Comparison of ENCODE assay signal across 8 mouse cellular contexts in the genomic region with DNA sequence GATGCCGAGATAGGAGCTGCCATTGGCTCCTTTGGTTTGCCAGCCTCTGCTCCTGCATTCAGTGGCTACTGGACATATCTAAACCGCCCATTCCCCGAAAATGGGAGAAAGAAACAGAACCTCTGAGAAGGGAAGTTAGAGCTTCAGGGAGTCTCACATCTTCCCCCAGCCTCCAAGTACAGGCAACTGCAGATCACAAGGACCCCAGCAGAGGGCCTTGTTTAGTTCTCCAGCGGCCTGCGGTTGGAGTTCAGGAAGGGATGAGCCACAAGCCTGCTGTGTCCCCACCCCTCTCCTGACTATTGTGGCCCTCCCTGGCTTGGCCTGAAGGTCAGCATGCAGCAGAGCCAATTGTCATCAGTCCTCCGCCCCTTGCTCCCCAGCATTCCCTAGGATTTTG. TPM values are rescaled to one million over a fixed set of nuclear protein-coding genes. Genes with fewer than 3 reads are reported as not detected.
DNase-seq lines count a peak whose midpoint lies in the region; ATAC-seq and TF ChIP-seq lines count a peak whose summit lies in the region.

No protein-coding gene starts in this region.

- TF ChIP-seq CTCF in olfactory bulb, adult 2 months (IDR thresholded peaks at IDR 0.05; ENCODE audit: insufficient read depth, low read depth, low read length) = peak; percentile 47; the same call in 1 of the 2 replicates

- DNase-seq in T-cell, adult 2 months (ENCODE audit: low spot score) = peak; percentile 27
- peak; percentile 81 to 84 for DNase-seq in cerebellum, postnatal 14 days
- peak; percentile 66 to 71 for DNase-seq in frontal cortex, postnatal 36 days (ENCODE audit: low spot score in 2 of 2)
- peak; percentile 60 to 66 for DNase-seq in layer of hippocampus, postnatal 14 days (ENCODE audit: low spot score in 2 of 2)
- DNase-seq in thymus, postnatal 36 days = peak; percentile 66 to 72

- peaks cover 25% of the 10 kb centered on the region for H3K27me3 ChIP-seq in hindbrain, embryonic 13.5 days
- peaks cover 10% of the 10 kb centered on the region for H3K27me3 ChIP-seq in lung, embryonic 16.5 days (ENCODE audit: control insufficient read depth, insufficient read depth, low read depth, low read length)

- H3K36me3 ChIP-seq in hindbrain, embryonic 13.5 days = no peaks in the 10 kb centered on the region
- no peaks in the 10 kb centered on the region for H3K36me3 ChIP-seq in lung, embryonic 16.5 days (ENCODE audit: control insufficient read depth, insufficient read depth, low read length)

- peak; percentile 64 for ATAC-seq in hindbrain, embryonic 13.5 days (ENCODE audit: low FRiP score)
- peak; percentile 51; the same call in 1 of the 2 replicates for ATAC-seq in lung, embryonic 16.5 days (ENCODE audit: low read depth)

- no peaks in the 10 kb centered on the region for H3K9me3 ChIP-seq in hindbrain, embryonic 13.5 days
- H3K9me3 ChIP-seq in lung, embryonic 16.5 days (ENCODE audit: control insufficient read depth, low read length) = no peaks in the 10 kb centered on the region

- peaks cover 38% of the 10 kb centered on the region for H3K4me1 ChIP-seq in hindbrain, embryonic 13.5 days (replicated peaks)
- H3K4me1 ChIP-seq in lung, embryonic 16.5 days (replicated peaks; ENCODE audit: control insufficient read depth, insufficient read depth, low read length) = peaks cover 9% of the 10 kb centered on the region
- H3K4me1 ChIP-seq in olfactory bulb, adult 2 months (ENCODE audit: control insufficient read depth, insufficient read depth, low read length) = peaks cover 4% of the 10 kb centered on the region; the same call in 1 of the 2 replicates

- H3K9ac ChIP-seq in hindbrain, embryonic 13.5 days = peak overlapping the region; percentile 87
- H3K9ac ChIP-seq in lung, embryonic 16.5 days (ENCODE audit: low read length) = peak overlapping the region; percentile 88

- 13% methylated on average over 6 of the region's 6 CpGs for WGBS in hindbrain, embryonic 13.5 days
- 21% methylated on average over 6 of the region's 6 CpGs for WGBS in lung, embryonic 16.5 days
- WGBS in olfactory bulb, adult 2 months = 18% methylated on average over 6 of the region's 6 CpGs

- peak overlapping the region; percentile 80 for H3K4me2 ChIP-seq in hindbrain, embryonic 13.5 days
- peak overlapping the region; percentile 99 for H3K4me2 ChIP-seq in lung, embryonic 16.5 days (ENCODE audit: low read depth, low read length)

- H3K27ac ChIP-seq in hindbrain, embryonic 13.5 days = peak overlapping the region; percentile 92; the same call in 1 of the 2 replicates
- H3K27ac ChIP-seq in lung, embryonic 16.5 days (ENCODE audit: low read length) = no peak overlapping the region
- H3K27ac ChIP-seq in olfactory bulb, adult 2 months (ENCODE audit: insufficient read depth, low read depth, low read length) = peak overlapping the region; percentile 75; the same call in 1 of the 2 replicates

- TF ChIP-seq POLR2A in olfactory bulb, adult 2 months (IDR thresholded peaks at IDR 0.05; ENCODE audit: insufficient read depth, low read depth, low read length) = no peak

- H3K4me3 ChIP-seq in hindbrain, embryonic 13.5 days = peak overlapping the region; percentile 77
- peak overlapping the region; percentile 65 for H3K4me3 ChIP-seq in lung, embryonic 16.5 days (ENCODE audit: low read length)
- H3K4me3 ChIP-seq in olfactory bulb, adult 2 months (ENCODE audit: insufficient read depth, low read depth, low read length) = peak overlapping the region; percentile 86

RNA-seq across cellular contexts. Expression of a gene that starts 0.8 kb away (rescaled TPM):
- polyA plus RNA-seq in hindbrain, embryonic 13.5 days (2015; fragmentation: Nextera tagmentation; extraction: Ambion mirVana) = 18.4 and 18.8 TPM in 2 replicates
- 10 to 100 TPM; 67.3 to 69.3 TPM for total RNA-seq in layer of hippocampus, postnatal 14 days (2021)
- 9.7 and 11.3 TPM in 2 replicates for polyA plus RNA-seq in lung, embryonic 16.5 days (2015; fragmentation: Nextera tagmentation; extraction: Ambion mirVana)
- not detected in 2 replicates for polyA plus RNA-seq in olfactory bulb, adult 2 months (2012; ENCODE audit: insufficient read depth, insufficient read length, low replicate concordance, missing spikeins)

Comparison
In these comparisons a context has a peak if more than half of its experiments do, and no peak if none do; other contexts are left out.
1. DNase-seq: peak in every context shown above with its lines; median percentile 82 in cerebellum, postnatal 14 days; 69 in thymus, postnatal 36 days; 68 in frontal cortex, postnatal 36 days; 63 in layer of hippocampus, postnatal 14 days; 27 in T-cell, adult 2 months.